ENCODE assay signal across 25 mouse cellular contexts in genomic region chr1:104771937-104772336, GRCm38 (mm10). TPM values are rescaled to one million over a fixed set of nuclear protein-coding genes. Genes with fewer than 3 reads are reported as not detected.
A peak's percentile ranks its signal among the peaks of the same experiment; 100 is the strongest.
DNase-seq lines count a peak whose midpoint lies in the region; ATAC-seq and TF ChIP-seq lines count a peak whose summit lies in the region.
"Had no signal": no experiment of that assay in that cellular context is flagged by ENCODE, and none has a peak within 500 bp of the region (broad histone marks: within the 10 kb centered on the region; RNA-seq: fewer than 3 reads in every experiment).

No protein-coding gene starts in this region.

- no peaks in the 10 kb centered on the region for H3K27me3 ChIP-seq in forebrain, postnatal 0 days (ENCODE audit: insufficient read depth, low read length)
- H3K27me3 ChIP-seq in forebrain, embryonic 16.5 days (replicated peaks; ENCODE audit: control insufficient read depth, insufficient read depth, low read length): no peaks in the 10 kb centered on the region
- no peaks in the 10 kb centered on the region for H3K27me3 ChIP-seq in hindbrain, embryonic 16.5 days (replicated peaks; ENCODE audit: control insufficient read depth, insufficient read depth, low read length)
- H3K27me3 ChIP-seq in hindbrain, embryonic 12.5 days: peaks cover 7% of the 10 kb centered on the region
- peaks cover 7% of the 10 kb centered on the region; the same call in 1 of the 2 replicates for H3K27me3 ChIP-seq in neural tube, embryonic 12.5 days (replicated peaks)
- H3K27me3 ChIP-seq: CH12.LX; forebrain, embryonic 15.5 days had no signal

- DNase-seq in forebrain, postnatal 0 days: peak; percentile 27
- DNase-seq in neural tube, embryonic 10.5 days (ENCODE audit: extremely low spot score, low spot score): no peak
- no peak for DNase-seq in cerebellum, adult 11 months
- DNase-seq in urinary bladder, postnatal 4 days (ENCODE audit: low spot score in 2 of 2): no peak
- DNase-seq: adrenal gland, postnatal 10 days; cerebellum, postnatal 14 days; gastrocnemius, postnatal 14 days; kidney, adult 9 months; spleen, adult 18-20 months had no signal

- 0 out of 2 replicates have a peak, but pooled peaks cover 4% of the 10 kb centered on the region for H3K4me1 ChIP-seq in forebrain, postnatal 0 days (ENCODE audit: insufficient read depth)
- H3K4me1 ChIP-seq in forebrain, embryonic 16.5 days (replicated peaks; ENCODE audit: control insufficient read depth, insufficient read depth, low read length): peaks cover 6% of the 10 kb centered on the region; the same call in 1 of the 2 replicates
- no peaks in the 10 kb centered on the region for H3K4me1 ChIP-seq in hindbrain, embryonic 16.5 days (ENCODE audit: control insufficient read depth, insufficient read depth, low read depth, low read length)
- peaks cover 8% of the 10 kb centered on the region; the same call in 1 of the 2 replicates for H3K4me1 ChIP-seq in hindbrain, embryonic 12.5 days
- peaks cover 12% of the 10 kb centered on the region for H3K4me1 ChIP-seq in neural tube, embryonic 12.5 days
- H3K4me1 ChIP-seq: liver, embryonic 12.5 days had no signal

- H3K9me3 ChIP-seq in forebrain, postnatal 0 days (ENCODE audit: low read length): no peaks in the 10 kb centered on the region
- H3K9me3 ChIP-seq in forebrain, embryonic 16.5 days (ENCODE audit: control insufficient read depth, low read length): no peaks in the 10 kb centered on the region
- H3K9me3 ChIP-seq in hindbrain, embryonic 16.5 days (ENCODE audit: control insufficient read depth, low read length): no peaks in the 10 kb centered on the region
- no peaks in the 10 kb centered on the region for H3K9me3 ChIP-seq in hindbrain, embryonic 12.5 days (replicated peaks)
- H3K9me3 ChIP-seq in neural tube, embryonic 12.5 days: no peaks in the 10 kb centered on the region
- H3K9me3 ChIP-seq: embryonic facial prominence, embryonic 10.5 days; forebrain, embryonic 15.5 days; limb, embryonic 10.5 days; liver, embryonic 12.5 days; stomach, embryonic 15.5 days had no signal

- ATAC-seq in forebrain, postnatal 0 days: no peak
- no peak for ATAC-seq in forebrain, embryonic 16.5 days
- peak; percentile 29; the same call in 1 of the 2 replicates for ATAC-seq in hindbrain, embryonic 16.5 days
- no peak for ATAC-seq in hindbrain, embryonic 12.5 days (ENCODE audit: low FRiP score)
- ATAC-seq in neural tube, embryonic 12.5 days (ENCODE audit: low FRiP score, low read depth): no peak
- ATAC-seq: forebrain, embryonic 15.5 days; inflammation-experienced regulatory T-cells, adult 6 months; liver, embryonic 12.5 days had no signal

- H3K4me3 ChIP-seq in forebrain, postnatal 0 days (ENCODE audit: low read depth, low read length): no peak overlapping the region; the same call in 1 of the 2 replicates
- no peak overlapping the region for H3K4me3 ChIP-seq in forebrain, embryonic 16.5 days (replicated peaks; ENCODE audit: low read length)
- H3K4me3 ChIP-seq in hindbrain, embryonic 16.5 days (ENCODE audit: low read length): no peak overlapping the region; the same call in 1 of the 2 replicates
- no peak overlapping the region for H3K4me3 ChIP-seq in hindbrain, embryonic 12.5 days
- H3K4me3 ChIP-seq in neural tube, embryonic 12.5 days: no peak overlapping the region
- H3K4me3 ChIP-seq: embryonic facial prominence, embryonic 10.5 days; erythroblast, embryonic 14.5 days; forebrain, embryonic 15.5 days; limb, embryonic 10.5 days; liver, embryonic 12.5 days; myocyte; stomach, embryonic 15.5 days had no signal

- no peak overlapping the region for H3K9ac ChIP-seq in forebrain, postnatal 0 days
- H3K9ac ChIP-seq in forebrain, embryonic 16.5 days (replicated peaks; ENCODE audit: low read depth, low read length): no peak overlapping the region
- H3K9ac ChIP-seq in hindbrain, embryonic 16.5 days (ENCODE audit: low read depth, low read length): no peak overlapping the region
- H3K9ac ChIP-seq in hindbrain, embryonic 12.5 days: no peak overlapping the region
- H3K9ac ChIP-seq in neural tube, embryonic 12.5 days: no peak overlapping the region
- H3K9ac ChIP-seq: forebrain, embryonic 15.5 days; liver, embryonic 12.5 days; stomach, embryonic 15.5 days had no signal

- no peak overlapping the region for H3K27ac ChIP-seq in forebrain, postnatal 0 days (ENCODE audit: low read depth, low read length)
- no peak overlapping the region for H3K27ac ChIP-seq in forebrain, embryonic 16.5 days (ENCODE audit: low read length)
- 0 out of 2 replicates have a peak overlapping the region, but pooled peaks have one; percentile 34 for H3K27ac ChIP-seq in hindbrain, embryonic 16.5 days (ENCODE audit: low read depth, low read length)
- H3K27ac ChIP-seq in hindbrain, embryonic 12.5 days: no peak overlapping the region
- no peak overlapping the region for H3K27ac ChIP-seq in neural tube, embryonic 12.5 days
- H3K27ac ChIP-seq: embryonic facial prominence, embryonic 10.5 days; forebrain, embryonic 15.5 days; limb, embryonic 10.5 days; liver, embryonic 12.5 days; stomach, embryonic 15.5 days had no signal

- WGBS in forebrain, postnatal 0 days: 25% methylated on average over 4 of the region's 4 CpGs
- WGBS in forebrain, embryonic 16.5 days: 33% methylated on average over 4 of the region's 4 CpGs
- WGBS in hindbrain, embryonic 16.5 days: 47% methylated on average over 4 of the region's 4 CpGs
- 67% methylated on average over 4 of the region's 4 CpGs for WGBS in hindbrain, embryonic 12.5 days
- 33% methylated on average over 4 of the region's 4 CpGs for WGBS in neural tube, embryonic 12.5 days

- no peak for TF ChIP-seq CTCF in forebrain, postnatal 0 days (IDR thresholded peaks at IDR 0.05; ENCODE audit: low read depth)

- H3K36me3 ChIP-seq in forebrain, postnatal 0 days (ENCODE audit: insufficient read depth): no peaks in the 10 kb centered on the region
- no peaks in the 10 kb centered on the region for H3K36me3 ChIP-seq in forebrain, embryonic 16.5 days (ENCODE audit: control insufficient read depth, insufficient read depth)
- H3K36me3 ChIP-seq in hindbrain, embryonic 16.5 days (ENCODE audit: control insufficient read depth, insufficient read depth, low read length): no peaks in the 10 kb centered on the region
- H3K36me3 ChIP-seq in hindbrain, embryonic 12.5 days: no peaks in the 10 kb centered on the region
- no peaks in the 10 kb centered on the region for H3K36me3 ChIP-seq in neural tube, embryonic 12.5 days
- H3K36me3 ChIP-seq: embryonic facial prominence, embryonic 10.5 days; forebrain, embryonic 15.5 days; limb, embryonic 10.5 days; liver, embryonic 12.5 days; stomach, embryonic 15.5 days had no signal

- peak overlapping the region; percentile 27 for H3K4me2 ChIP-seq in forebrain, postnatal 0 days (ENCODE audit: low read depth)
- no peak overlapping the region; the same call in 1 of the 2 replicates for H3K4me2 ChIP-seq in forebrain, embryonic 16.5 days (ENCODE audit: low read length)
- peak overlapping the region; percentile 63 for H3K4me2 ChIP-seq in hindbrain, embryonic 16.5 days (ENCODE audit: low read length)
- H3K4me2 ChIP-seq in hindbrain, embryonic 12.5 days (replicated peaks): no peak overlapping the region
- H3K4me2 ChIP-seq in neural tube, embryonic 12.5 days (replicated peaks): peak overlapping the region; percentile 24; the same call in 1 of the 2 replicates
- H3K4me2 ChIP-seq: forebrain, embryonic 15.5 days; heart, embryonic 11.5 days; liver, embryonic 12.5 days; stomach, embryonic 15.5 days had no signal

RNA-seq across cellular contexts. Expression of gene Cdh20, which starts 3.6 kb away (rescaled TPM):
- total RNA-seq in forebrain, postnatal 0 days (2014; rRNA removed): 6.4 and 8.9 TPM in 2 replicates
- polyA plus RNA-seq in forebrain, postnatal 0 days (2015; fragmentation: Nextera tagmentation; extraction: Ambion mirVana): 1.3 and 2.0 TPM in 2 replicates
- polyA plus RNA-seq in forebrain, embryonic 16.5 days (2015; fragmentation: Nextera tagmentation; extraction: Ambion mirVana): 1.2 and 1.8 TPM in 2 replicates
- 5.6 and 5.7 TPM in 2 replicates for polyA plus RNA-seq in hindbrain, embryonic 16.5 days (2015; fragmentation: Nextera tagmentation; extraction: Ambion mirVana)
- 1.4 and 1.5 TPM in 2 replicates for polyA plus RNA-seq in hindbrain, embryonic 12.5 days (2016; fragmentation: Nextera tagmentation; extraction: Ambion mirVana)
- polyA plus RNA-seq in neural tube, embryonic 12.5 days (2016; fragmentation: Nextera tagmentation; extraction: Ambion mirVana): 0.56 and 0.72 TPM in 2 replicates
- total RNA-seq: CH12.LX; megakaryocyte progenitor cell, adult 5-6 weeks had no signal
- polyA plus RNA-seq: erythroblast, embryonic 14.5 days; inflammation-experienced regulatory T-cells, adult 6 months; liver, embryonic 12.5 days; thymus, postnatal 0 days had no signal

Comparison
In these comparisons a context has a peak if more than half of its experiments do, and no peak if none do; other contexts are left out.
1. H3K4me2 ChIP-seq: peak in forebrain, postnatal 0 days (single experiment), hindbrain, embryonic 16.5 days (single experiment) and neural tube, embryonic 12.5 days (single experiment); none in forebrain, embryonic 16.5 days (single experiment) and hindbrain, embryonic 12.5 days (single experiment).